Mouse (Mus musculus) adrenal gland, adult (tissue): ENCODE results near the gene Astn1.
A peak's percentile ranks its signal among the peaks of the same experiment; 100 is the strongest.

Source experiments
- DNase-seq, 2 experiments: peaks; one replicate each; pipeline ENCODE4 v3.0.0; 2022 to 2023; ENCODE audit warnings: low spot score in 1 of 2; ENCODE audit not compliant: inconsistent age in 2 of 2

The Astn1 gene

GRCm38 (mm10) chr1:158606324-158606723 is 244.3 kb downstream of the Astn1 start:
- no peak for DNase-seq

- DNase-seq = no peak
Measured at GRCm38 (mm10) chr1:158607201-158607600, 245.1 kb downstream of the Astn1 start.

DNA sequence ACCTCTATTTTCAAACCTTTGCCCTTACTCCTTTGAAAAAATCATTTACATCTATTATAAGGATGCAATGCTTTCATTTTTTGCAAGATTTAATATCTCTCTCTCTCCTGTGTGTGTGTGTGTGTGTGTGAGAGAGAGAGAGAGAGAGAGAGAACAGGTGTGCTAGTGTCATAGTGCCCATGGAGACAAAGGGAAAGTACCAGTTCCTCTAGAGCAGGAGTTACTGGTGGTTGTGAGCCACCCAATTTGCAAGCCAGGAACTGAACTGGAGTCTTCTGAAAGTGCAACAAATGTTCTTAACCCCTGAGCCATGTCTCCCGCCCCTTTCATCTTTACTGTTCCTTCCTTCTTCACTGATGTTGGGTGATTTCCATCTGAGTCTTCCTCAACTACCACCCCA is 253.1 kb downstream of the Astn1 start:
- no peak for DNase-seq

DNA sequence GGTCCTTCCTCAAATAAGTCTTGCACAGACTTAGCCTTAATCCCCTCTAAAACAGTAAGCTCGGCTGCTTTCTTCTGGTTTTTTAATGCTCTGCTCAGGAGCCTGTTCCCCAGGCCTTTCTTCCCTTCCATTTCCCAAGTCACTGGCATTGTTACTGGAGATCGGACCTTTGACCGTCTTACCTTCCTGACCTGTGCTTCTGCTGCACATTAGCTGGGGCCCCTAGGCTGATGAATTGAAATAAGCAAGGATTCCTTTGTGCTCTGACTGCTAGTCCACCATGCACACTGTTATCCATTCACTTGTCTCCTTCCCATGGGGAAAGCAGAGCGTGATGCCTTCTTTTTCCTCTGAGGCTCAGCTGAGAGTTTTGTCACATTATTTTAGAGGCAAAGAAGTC is 255.9 kb downstream of the Astn1 start:
- DNase-seq = no peak

- no peak for DNase-seq
Measured at GRCm38 (mm10) chr1:158632935-158633334, 270.9 kb downstream of the Astn1 start.

GRCm38 (mm10) chr1:158633441-158633840 is 271.4 kb downstream of the Astn1 start:
- no peak for DNase-seq

GRCm38 (mm10) chr1:158641306-158641705 is 279.2 kb downstream of the Astn1 start:
- no peak for DNase-seq

- DNase-seq = no peak
Measured at GRCm38 (mm10) chr1:158642247-158642646, 280.2 kb downstream of the Astn1 start.

DNA sequence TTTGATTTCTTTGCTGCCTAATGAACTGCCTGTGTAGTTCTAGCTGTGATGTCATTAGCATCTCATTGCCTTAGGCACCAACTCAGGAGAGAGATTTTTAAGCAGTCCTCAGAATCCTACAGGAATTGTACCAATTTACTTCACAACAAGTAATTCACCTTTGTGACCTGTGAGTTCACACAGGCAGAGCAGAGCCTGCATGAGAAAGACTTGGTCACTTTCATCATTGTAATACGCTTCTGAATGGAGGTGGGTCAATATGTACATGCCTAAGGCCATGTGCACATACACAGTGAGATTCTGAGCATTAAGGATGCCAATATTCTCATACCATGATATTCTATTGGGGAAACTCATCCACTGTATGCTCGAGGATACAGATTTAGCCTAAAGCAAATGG is 290.7 kb downstream of the Astn1 start:
- no peak for DNase-seq

GRCm38 (mm10) chr1:158653808-158654520 is 291.9 kb downstream of the Astn1 start:
- peak; percentile 16 to 70 for DNase-seq

DNA sequence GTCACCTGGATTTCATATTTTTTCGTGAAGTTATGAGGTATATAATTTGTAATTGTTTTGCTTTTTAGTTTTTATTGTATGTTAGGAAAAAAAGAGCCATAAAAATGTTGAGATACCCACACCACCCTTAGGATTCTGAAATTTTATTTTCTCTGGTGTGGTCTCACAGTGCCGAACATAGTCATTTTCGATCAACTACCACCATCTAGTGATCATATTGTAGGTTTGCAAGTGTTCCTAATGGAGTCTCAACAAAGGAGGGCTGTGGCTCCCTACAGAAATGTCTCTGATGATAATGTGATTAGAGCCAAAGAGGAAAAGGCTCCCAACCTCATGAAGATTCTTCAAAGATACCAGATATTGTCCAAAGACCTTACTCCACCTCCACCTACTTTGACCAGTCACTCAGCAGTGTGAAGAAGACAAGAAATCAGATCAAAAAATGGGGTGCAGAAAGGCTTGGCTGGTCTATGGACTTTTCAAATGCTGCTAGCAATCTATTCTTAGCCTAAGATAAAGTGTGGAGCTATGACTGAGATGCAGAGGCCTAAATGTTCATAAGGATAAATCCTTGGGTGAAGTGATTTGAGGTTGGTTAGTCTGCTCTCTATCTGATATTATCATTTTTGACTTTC is 292.6 kb downstream of the Astn1 start:
- DNase-seq = peak in 1 of 2 experiments; percentile 35

DNA sequence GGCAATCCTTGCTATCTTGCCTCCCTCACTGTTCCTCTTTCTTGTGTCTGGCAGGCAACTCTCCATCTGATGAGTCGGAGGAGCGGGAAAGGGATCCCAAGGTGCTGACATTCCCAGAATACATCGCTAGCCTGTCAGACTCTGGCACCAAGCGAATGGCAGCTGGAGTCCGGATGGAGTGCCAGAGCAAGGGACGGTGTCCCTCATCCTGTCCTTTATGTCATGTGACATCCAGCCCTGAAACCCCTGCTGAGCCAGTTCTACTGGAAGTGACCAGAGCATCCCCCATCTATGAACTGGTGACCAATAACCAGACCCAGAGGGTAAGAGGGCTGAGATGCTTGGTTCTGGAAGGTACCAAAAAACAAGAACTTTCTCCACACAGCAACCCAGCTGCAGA is 294.9 kb downstream of the Astn1 start:
- no peak for DNase-seq

DNA sequence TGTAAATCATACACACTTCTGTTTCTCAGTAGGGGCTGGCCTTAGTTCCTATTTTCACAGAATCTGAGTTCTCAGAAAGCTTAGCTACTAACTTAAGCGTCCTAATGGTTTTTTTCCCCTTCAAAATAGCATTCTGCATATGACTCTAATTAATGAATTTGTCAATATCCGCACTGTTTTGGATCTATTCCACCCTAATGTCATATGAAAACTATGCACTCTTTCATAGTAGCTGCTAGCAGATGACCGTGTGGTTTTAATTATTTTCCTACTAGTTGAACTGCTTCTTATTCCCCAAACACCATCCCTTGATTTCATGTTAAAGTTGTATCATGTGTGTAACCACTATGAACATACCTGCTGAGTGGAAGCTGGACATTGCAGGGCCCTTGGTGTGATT is 303.9 kb downstream of the Astn1 start:
- DNase-seq = no peak

DNA sequence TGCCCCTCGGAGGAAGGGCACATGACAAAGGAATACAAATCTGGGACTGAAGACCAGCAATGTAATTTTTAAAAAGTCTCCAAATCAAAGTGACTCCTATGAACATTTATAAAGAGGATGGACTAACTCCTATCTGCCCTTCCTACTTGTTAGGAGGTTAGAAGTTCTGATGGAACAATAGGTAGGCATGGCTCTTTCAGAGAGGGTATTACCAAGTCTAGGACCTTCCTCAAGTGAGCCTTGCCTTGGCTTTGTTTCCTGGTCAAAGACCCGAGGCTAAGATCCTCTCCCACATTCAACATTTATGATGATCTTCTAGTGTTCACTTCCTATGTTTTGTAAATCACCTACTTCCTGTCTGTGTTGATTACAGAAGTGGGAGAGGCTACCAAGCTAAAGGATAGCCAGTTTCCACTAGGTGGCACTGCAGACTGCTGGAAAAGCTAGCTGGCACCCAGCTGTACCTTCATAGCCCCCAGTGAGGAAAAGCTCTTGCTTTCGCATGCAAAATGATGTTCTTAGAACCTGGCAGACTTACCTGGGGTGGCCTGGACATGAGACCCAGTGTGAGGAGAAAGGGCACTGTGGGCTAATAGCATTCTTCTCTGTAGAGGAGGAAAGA is 308.0 kb downstream of the Astn1 start:
- peak; percentile 56 to 85 for DNase-seq

DNA sequence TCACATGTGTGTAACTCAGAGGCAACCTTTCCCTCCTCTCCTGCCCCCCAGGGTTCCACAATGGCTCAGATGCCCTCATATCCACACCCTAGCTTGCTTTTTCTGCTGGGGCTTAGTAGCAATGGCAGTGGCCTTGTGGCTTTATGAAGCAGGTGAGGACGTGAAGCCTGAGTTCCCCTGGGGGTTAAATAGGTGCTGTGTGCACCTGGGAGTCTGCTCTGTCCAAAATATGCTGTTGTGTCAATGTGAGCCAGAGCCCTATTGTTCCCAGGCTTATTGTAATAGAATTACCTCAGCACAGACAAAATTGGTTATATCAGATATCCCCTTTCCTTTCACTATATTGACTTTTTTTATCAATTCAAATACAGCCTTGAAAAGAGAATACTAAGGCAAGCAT is 325.7 kb downstream of the Astn1 start:
- no peak for DNase-seq

GRCm38 (mm10) chr1:158697423-158697822 is 335.4 kb downstream of the Astn1 start:
- no peak for DNase-seq

GRCm38 (mm10) chr1:158697859-158698569 is 335.9 kb downstream of the Astn1 start:
- no peak for DNase-seq

- DNase-seq = no peak
Measured at GRCm38 (mm10) chr1:158699276-158699675, 337.2 kb downstream of the Astn1 start.

DNA sequence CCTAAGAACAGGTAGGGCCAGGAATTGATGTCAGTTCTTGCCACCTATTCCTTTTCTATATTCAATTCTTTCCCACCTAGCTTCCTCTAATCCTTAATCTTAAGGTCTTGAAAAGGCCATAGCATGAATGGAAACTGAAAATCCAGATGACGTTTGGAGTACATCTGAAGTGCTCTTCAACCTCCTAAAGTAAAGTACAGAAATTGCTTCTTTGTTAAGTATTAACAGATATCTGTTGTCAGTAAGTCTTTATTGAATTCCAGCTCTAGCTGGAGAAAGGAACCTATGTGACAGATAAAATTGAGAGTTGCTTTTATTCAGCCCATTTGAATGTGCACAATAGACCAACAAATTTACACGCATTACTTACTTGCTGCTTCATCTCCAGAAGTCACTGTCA is 338.1 kb downstream of the Astn1 start:
- DNase-seq = no peak

- no peak for DNase-seq
Measured at GRCm38 (mm10) chr1:158701336-158701735, 339.3 kb downstream of the Astn1 start.

- peak; percentile 9 to 75 for DNase-seq
Measured at GRCm38 (mm10) chr1:158713301-158714095, 351.4 kb downstream of the Astn1 start.
